Mouse (Mus musculus) intestine, embryonic 15.5 days (tissue): ENCODE results near the gene Syne4. TPM values are rescaled to one million over a fixed set of nuclear protein-coding genes. Genes with fewer than 3 reads are reported as not detected.

ENCODE experiments used
- ATAC-seq: fragments of 200-750 bp; cut with Nextera tagmentation; 2 replicates; pipeline ENCODE4 v1.8.0; 2017; ENCODE audit warnings: moderate TSS enrichment, moderate library complexity
- H3K27ac ChIP-seq: fragments of 300-500 bp; sonication (generic); 2 replicates; pipeline ENCODE4 v1.5.1; 2015; ENCODE audit warnings: mild to moderate bottlenecking, inconsistent platforms
- H3K27me3 ChIP-seq: fragments of 300-500 bp; sonication (generic); replicated peaks from 2 replicates; pipeline ENCODE4 v1.6.1; 2015; ENCODE audit warnings: inconsistent platforms
- H3K36me3 ChIP-seq: fragments of 300-500 bp; sonication (generic); 2 replicates; pipeline ENCODE4 v1.6.1; 2015; ENCODE audit warnings: inconsistent platforms
- H3K4me1 ChIP-seq: fragments of 300-500 bp; sonication (generic); replicated peaks from 2 replicates; pipeline ENCODE4 v1.6.1; 2015; ENCODE audit warnings: inconsistent platforms
- H3K4me2 ChIP-seq: fragments of 300-500 bp; sonication (generic); replicated peaks from 2 replicates; pipeline ENCODE4 v1.6.1; 2015; ENCODE audit warnings: mild to moderate bottlenecking, inconsistent platforms
- H3K4me3 ChIP-seq: fragments of 300-500 bp; sonication (generic); replicated peaks from 2 replicates; pipeline ENCODE4 v1.5.1; 2015; ENCODE audit warnings: inconsistent platforms
- H3K9ac ChIP-seq: fragments of 300-500 bp; sonication (generic); 2 replicates; pipeline ENCODE4 v1.6.1; 2015; ENCODE audit warnings: inconsistent platforms
- H3K9me3 ChIP-seq: fragments of 300-500 bp; sonication (generic); 2 replicates; pipeline ENCODE4 v1.6.1; 2016; ENCODE audit warnings: inconsistent platforms
- WGBS: fragments of 180-500 bp; shearing (Covaris S2); methylation state at CpG from one replicate; pipeline ENCODE4 v1.1.7; 2015; 5-methylcytosine and 5-hydroxymethylcytosine counted together
- polyA plus RNA-seq: library from polyadenylated mRNA; unstranded; fragments of >200 nt; fragmentation: Nextera tagmentation; extraction: Ambion mirVana; gene quantifications from 2 replicates; pipeline ENCODE4 v1.2.1, GENCODE M21; 2015

Gene Syne4
- polyA plus RNA-seq, 1 experiment from 2014 or later = 47.7 TPM

DNA sequence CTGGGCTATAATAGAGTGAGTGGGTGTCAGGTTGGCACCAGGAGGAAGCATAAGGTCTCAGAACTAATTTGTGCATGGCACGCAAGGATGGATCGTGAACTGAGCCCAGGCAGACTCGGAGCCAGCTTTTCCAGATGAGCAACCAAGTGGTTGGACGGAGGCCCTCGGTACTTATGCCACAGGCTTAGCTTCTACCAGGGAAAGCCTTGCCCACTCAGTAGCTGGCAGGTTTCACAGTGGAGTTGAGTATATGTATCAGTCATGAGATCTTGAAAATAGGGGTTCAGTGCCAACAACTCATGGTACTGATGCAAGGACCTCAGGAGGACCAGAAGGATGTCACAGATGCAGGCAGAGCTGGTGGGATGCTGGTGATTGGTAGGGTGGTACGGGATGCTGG, 21.1 kb downstream of the Syne4 start:
- no peak for ATAC-seq
- 78% methylated on average over 6 of the region's 6 CpGs for WGBS
- H3K9me3 ChIP-seq = no peaks in the 10 kb centered on the region

DNA sequence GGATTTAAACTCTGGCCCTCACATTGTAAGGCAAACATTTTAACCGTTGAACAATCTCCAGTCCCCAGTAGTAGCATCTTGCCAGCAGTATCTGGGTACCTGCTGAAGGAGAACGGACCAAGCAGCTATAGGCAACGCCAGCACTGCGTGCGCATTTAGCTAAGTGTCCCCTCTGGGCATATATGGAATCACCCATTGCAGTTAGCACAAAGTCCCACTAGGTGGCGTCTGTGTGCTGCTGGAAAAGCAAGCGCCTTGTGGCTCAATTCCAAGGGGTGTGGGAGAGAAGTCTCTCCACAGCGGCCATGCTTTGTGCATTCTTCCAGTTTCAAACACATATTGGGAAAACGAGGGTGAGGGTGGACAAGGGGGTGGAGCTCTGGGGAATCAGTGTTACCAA, 21.8 kb downstream of the Syne4 start:
- H3K9ac ChIP-seq = no peak overlapping the region
- H3K4me1 ChIP-seq = peaks cover 10% of the 10 kb centered on the region
- 2% methylated on average over 9 of the region's 9 CpGs for WGBS
- no peaks in the 10 kb centered on the region for H3K36me3 ChIP-seq
- H3K27ac ChIP-seq = no peak overlapping the region
- peak; percentile 38; the same call in 1 of the 2 replicates for ATAC-seq
- H3K4me3 ChIP-seq = no peak overlapping the region
- peaks cover 20% of the 10 kb centered on the region; the same call in 1 of the 2 replicates for H3K27me3 ChIP-seq
- H3K4me2 ChIP-seq = 0 out of 2 replicates have a peak overlapping the region, but pooled peaks have one; percentile 5
- no peaks in the 10 kb centered on the region for H3K9me3 ChIP-seq

More for the DNA sequence above, 21.1 kb downstream of the Syne4 start:
- no peaks in the 10 kb centered on the region for H3K36me3 ChIP-seq
- H3K27ac ChIP-seq = no peak overlapping the region
- H3K9ac ChIP-seq = no peak overlapping the region
- H3K27me3 ChIP-seq = peaks cover 20% of the 10 kb centered on the region; the same call in 1 of the 2 replicates
- H3K4me1 ChIP-seq = peaks cover 10% of the 10 kb centered on the region
- no peak overlapping the region for H3K4me3 ChIP-seq
- no peak overlapping the region for H3K4me2 ChIP-seq

DNA sequence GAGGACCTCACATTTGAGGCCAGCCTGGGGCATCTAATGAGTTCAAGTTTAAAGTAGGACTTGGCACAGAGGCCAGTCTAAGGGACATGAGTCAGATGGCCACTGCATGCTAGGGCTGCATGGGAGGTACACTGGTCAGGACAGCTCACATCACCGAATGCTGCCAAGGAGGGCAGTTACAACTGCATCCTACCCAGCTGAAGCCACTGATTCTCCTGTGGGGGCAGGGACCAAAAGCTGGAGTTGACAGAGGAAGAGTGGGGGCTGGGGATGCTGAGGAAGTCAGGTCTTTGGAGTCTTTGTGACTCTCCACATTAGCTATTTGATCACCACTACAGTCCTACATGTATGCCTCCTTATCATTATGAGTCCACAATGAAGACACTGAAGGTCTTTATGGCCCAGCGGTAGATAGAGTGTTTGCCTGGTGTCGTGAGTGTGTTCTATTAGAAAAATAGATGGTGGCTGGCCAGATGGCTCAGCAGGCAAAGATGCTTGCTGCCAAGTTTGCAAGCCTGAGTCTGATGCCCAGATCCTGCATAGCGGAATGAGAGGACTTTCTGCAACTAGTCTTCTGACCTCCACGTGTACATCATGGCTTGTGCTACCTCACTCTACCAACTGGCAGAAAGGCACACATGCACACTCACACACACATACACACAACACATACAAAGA, 25.0 kb downstream of the Syne4 start:
- no peak overlapping the region for H3K4me3 ChIP-seq
- H3K36me3 ChIP-seq = no peaks in the 10 kb centered on the region
- H3K4me2 ChIP-seq = no peak overlapping the region
- no peaks in the 10 kb centered on the region for H3K9me3 ChIP-seq
- H3K4me1 ChIP-seq = 0 out of 2 replicates have a peak, but pooled peaks cover 2% of the 10 kb centered on the region
- H3K9ac ChIP-seq = no peak overlapping the region
- 70% methylated on average over 5 of the region's 5 CpGs for WGBS
- H3K27me3 ChIP-seq = peaks cover 19% of the 10 kb centered on the region; the same call in 1 of the 2 replicates
- no peak for ATAC-seq
- H3K27ac ChIP-seq = no peak overlapping the region

DNA sequence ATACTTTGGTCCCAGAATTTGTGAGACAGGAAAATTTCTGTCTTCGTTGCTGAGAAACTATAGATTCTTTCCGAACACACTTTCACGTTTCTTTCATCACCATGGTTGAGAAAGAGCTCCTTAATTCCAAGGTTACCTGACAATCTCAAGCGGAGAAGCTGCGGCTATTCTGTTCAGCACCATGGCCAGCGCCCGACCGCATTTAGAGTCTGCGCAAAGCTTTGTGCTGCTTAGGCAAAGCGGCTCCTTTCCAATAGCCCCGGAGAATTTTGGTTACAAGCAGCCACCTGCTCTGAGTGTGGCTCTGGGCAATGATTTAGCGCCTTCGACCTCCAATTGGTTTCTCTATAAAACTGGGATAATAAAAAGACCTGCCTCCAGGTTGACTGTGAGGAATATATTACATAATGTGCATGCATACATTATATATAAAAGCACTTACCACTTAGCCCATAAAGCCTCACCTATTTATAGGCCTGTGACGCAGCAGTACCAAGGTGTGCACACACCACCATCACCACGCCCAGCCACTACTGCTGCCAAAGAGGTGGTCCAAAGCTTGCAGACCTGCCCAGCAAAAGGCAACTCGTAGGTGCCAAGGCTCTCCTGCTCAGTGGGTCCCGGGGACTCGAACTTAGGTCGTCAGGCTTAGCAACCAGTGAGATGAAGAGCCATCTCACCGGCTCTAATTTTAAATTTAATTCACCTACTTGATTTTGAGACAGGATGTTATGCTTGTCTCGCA, 32.2 kb downstream of the Syne4 start:
- Histone ChIP-seq H3K4me2 (no peak overlapping the region), H3K36me3 (no peaks in the 10 kb centered on the region), H3K27me3 (peaks cover 19% of the 10 kb centered on the region), H3K9ac (no peak overlapping the region), H3K9me3 (no peaks in the 10 kb centered on the region), H3K4me3 (no peak overlapping the region), H3K27ac (no peak overlapping the region), H3K4me1 (no peaks in the 10 kb centered on the region)
- WGBS = 26% methylated on average over 21 of the region's 21 CpGs
- 0 out of 2 replicates have a peak, but pooled peaks have one; percentile 47 for ATAC-seq

DNA sequence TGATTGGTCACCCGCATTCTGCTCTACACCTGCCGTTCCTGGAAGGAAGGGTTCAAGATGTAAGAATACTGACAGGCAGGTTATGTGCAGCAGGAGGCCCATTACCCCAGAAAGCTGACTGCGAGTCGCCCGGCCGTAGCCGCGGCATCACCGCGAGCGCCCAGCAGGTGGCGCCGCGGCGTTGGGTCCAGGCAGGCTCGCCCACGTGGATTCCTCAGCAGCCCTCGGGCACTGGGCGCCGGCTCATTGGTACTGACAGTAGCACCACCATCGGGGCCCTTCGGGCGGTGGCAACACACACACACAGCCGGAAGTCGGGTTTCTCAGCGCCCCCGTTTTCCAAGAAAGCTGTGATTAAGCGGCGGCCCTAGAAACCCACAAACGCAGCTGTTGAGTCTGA, 33.2 kb downstream of the Syne4 start:
- Histone ChIP-seq H3K4me2 (peak overlapping the region; percentile 24; the same call in 1 of the 2 replicates), H3K9ac (no peak overlapping the region), H3K9me3 (no peaks in the 10 kb centered on the region), H3K27me3 (peaks cover 19% of the 10 kb centered on the region), H3K4me3 (no peak overlapping the region), H3K27ac (no peak overlapping the region), H3K36me3 (no peaks in the 10 kb centered on the region), H3K4me1 (no peaks in the 10 kb centered on the region)
- ATAC-seq = peak; percentile 60; the same call in 1 of the 2 replicates
- WGBS = 2% methylated on average over 30 of the region's 30 CpGs

DNA sequence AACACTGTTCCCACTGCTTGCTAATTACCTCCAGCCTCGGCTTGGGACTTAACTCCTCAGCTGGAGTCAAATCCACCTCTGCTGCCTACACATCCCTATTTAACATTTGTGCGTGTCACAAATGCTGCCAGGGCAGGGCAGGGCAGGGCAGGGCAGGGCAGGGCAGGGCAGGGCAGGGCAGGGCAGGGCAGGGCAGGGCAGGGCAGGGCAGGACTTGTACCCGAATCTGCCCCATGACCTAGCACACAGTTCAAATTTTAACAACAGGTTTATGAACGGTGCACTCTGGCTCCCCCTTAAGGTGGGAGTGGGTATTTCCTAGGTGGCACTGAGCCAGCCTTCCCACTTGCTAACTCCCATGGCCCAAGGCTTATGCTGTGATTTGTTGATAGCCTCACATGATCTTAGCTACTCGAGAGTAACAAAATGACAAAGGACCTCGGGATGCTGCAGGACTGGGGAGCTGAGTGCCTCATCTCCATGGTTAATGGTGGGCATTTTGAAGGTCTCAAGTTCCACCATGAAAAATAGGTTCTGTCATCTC, 38.7 kb downstream of the Syne4 start:
- 0 out of 2 replicates have a peak, but pooled peaks cover 3% of the 10 kb centered on the region for H3K27me3 ChIP-seq
- H3K36me3 ChIP-seq = no peaks in the 10 kb centered on the region
- H3K4me1 ChIP-seq = peaks cover 12% of the 10 kb centered on the region; the same call in 1 of the 2 replicates
- peak; percentile 73 for ATAC-seq
- no peak overlapping the region for H3K27ac ChIP-seq
- no peaks in the 10 kb centered on the region for H3K9me3 ChIP-seq
- 18% methylated on average over 6 of the region's 6 CpGs for WGBS
- no peak overlapping the region for H3K4me3 ChIP-seq
- H3K4me2 ChIP-seq = no peak overlapping the region
- H3K9ac ChIP-seq = no peak overlapping the region

DNA sequence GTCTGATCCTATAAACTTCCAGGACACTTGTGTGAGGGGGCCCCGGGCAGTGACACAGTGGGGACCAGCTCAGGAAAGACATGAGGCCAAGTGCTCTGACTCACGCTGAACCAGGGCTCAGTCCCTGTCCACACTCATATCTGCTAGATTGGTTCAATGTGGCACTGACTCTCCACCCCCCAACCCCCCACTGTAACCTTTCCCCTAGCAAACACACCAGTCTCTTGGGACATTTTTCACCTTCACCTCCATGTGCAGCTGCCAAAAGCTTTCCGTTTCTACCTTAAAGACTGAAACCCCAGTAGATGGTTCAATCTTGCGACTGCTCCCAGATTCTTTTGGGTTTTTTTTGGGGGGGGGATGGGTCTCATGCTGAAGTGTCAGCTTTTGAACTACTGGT, 39.5 kb downstream of the Syne4 start:
- Histone ChIP-seq H3K27me3 (0 out of 2 replicates have a peak, but pooled peaks cover 3% of the 10 kb centered on the region), H3K27ac (no peak overlapping the region), H3K9ac (no peak overlapping the region), H3K36me3 (no peaks in the 10 kb centered on the region), H3K9me3 (no peaks in the 10 kb centered on the region), H3K4me1 (peaks cover 13% of the 10 kb centered on the region; the same call in 1 of the 2 replicates), H3K4me2 (no peak overlapping the region), H3K4me3 (no peak overlapping the region)
- WGBS = 77% methylated on average over 4 of the region's 4 CpGs
- peak; percentile 14; the same call in 1 of the 2 replicates for ATAC-seq

DNA sequence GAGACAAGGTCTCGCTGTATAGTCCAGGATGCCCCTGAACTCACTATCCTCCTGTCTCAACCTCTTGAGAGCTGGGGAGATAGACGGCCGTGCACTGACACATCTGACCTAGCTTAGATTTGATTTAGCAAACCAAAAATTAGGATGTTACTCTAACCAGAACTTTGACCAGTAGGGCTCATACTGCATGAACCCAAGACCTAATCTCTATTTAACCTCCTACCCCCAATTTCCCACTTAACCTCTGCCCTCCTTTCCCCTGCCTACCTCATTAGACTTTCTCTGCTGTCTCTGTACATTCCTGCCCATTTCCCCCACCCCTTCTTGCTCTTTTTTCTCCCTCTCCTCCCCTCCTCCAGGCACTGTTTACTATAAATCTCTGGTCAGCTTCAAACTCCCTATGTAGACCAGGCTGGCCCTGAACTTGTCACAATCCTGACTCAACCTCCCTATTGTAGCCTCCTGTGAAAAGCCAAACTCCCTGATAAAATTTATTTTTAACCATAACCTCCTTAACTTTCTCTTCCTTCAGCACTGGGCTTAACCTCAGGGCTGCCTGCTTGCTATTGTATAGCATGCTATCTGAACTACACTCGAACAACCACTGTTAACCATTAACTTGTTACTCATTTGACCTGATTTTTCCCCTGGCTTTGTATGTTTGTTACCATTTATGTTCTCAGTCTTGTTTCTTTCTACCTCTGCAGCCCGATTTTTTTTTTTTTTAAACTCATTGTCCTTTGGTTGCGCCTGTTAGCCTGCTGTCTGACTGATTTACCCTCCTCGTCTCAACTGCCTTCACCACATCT, 44.0 kb downstream of the Syne4 start:
- H3K9me3 ChIP-seq = no peaks in the 10 kb centered on the region
- H3K9ac ChIP-seq = no peak overlapping the region
- H3K4me3 ChIP-seq = peak overlapping the region; percentile 2; the same call in 1 of the 2 replicates
- peak overlapping the region; percentile 18; the same call in 1 of the 2 replicates for H3K27ac ChIP-seq
- peak overlapping the region; percentile 51 for H3K4me2 ChIP-seq
- peak; percentile 57 for ATAC-seq
- H3K27me3 ChIP-seq = no peaks in the 10 kb centered on the region
- H3K4me1 ChIP-seq = peaks cover 31% of the 10 kb centered on the region
- H3K36me3 ChIP-seq = peaks cover 4% of the 10 kb centered on the region; the same call in 1 of the 2 replicates
- 57% methylated on average over 7 of the region's 7 CpGs for WGBS

DNA sequence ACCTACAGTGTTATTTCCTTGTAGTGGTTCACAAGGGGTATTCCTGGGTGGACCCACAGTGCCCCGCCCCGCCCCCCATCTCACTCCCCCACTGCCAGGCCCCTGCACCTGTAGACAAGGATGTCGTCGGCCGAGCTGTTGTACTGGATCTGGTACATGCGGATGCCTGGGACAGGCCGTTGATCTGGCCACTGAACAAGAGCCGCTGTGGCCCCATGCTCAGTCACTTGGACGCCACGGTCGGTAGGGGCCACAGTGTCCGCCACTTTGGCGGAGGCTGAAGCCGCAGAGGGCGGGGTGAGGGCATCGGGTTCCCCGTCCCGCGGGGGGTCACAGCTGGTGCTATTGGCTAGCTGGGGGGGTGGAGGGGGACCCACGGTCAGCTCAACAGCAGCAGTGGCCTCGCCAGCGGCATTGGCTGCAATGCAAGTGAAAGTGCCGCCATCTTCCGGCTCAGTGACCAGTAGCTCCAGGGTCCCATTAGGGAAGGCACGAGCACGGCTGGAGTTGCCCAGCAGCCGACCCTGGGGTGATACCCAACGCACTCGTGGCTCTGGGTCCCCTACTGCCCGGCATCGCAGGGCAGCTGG, 44.8 kb downstream of the Syne4 start:
- WGBS = 69% methylated on average over 31 of the region's 31 CpGs
- no peaks in the 10 kb centered on the region for H3K9me3 ChIP-seq
- peak overlapping the region; percentile 18; the same call in 1 of the 2 replicates for H3K27ac ChIP-seq
- H3K4me3 ChIP-seq = peak overlapping the region; percentile 2
- no peaks in the 10 kb centered on the region; the same call in 1 of the 2 replicates for H3K27me3 ChIP-seq
- no peak overlapping the region for H3K9ac ChIP-seq
- peak; percentile 35; the same call in 1 of the 2 replicates for ATAC-seq
- peaks cover 27% of the 10 kb centered on the region for H3K4me1 ChIP-seq
- peaks cover 4% of the 10 kb centered on the region; the same call in 1 of the 2 replicates for H3K36me3 ChIP-seq
- peak overlapping the region; percentile 51 for H3K4me2 ChIP-seq

DNA sequence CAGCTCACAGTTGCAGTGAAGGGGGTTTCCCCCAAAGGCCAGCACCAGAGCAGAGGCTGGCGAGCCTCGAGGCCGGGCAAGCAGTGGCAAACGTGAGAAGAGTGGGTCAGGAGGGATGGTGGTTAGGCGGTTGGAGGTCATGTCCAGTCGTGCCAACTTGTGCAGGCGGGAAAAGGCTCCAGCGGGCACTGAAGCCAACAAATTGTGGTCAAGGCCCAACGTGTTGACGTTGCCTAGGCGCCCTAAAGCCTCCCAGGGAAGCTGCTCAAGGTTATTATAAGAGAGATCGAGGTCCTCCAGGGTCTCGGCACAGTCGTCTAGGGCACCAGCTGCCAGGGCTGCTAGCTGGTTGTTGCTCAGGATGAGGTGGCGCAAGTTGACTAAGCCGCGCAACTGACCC, 45.4 kb downstream of the Syne4 start:
- no peaks in the 10 kb centered on the region for H3K9me3 ChIP-seq
- no peak for ATAC-seq
- no peak overlapping the region for H3K9ac ChIP-seq
- peaks cover 4% of the 10 kb centered on the region; the same call in 1 of the 2 replicates for H3K36me3 ChIP-seq
- WGBS = 90% methylated on average over 17 of the region's 17 CpGs
- H3K27me3 ChIP-seq = peaks cover 5% of the 10 kb centered on the region; the same call in 1 of the 2 replicates
- H3K4me2 ChIP-seq = no peak overlapping the region; the same call in 1 of the 2 replicates
- no peak overlapping the region for H3K4me3 ChIP-seq
- H3K27ac ChIP-seq = no peak overlapping the region
- peaks cover 27% of the 10 kb centered on the region for H3K4me1 ChIP-seq
